8 mouse cellular contexts compared by ENCODE assay signal in genomic region chr16:57167514-57167912, GRCm38 (mm10). TPM values are rescaled to one million over a fixed set of nuclear protein-coding genes. Genes with fewer than 3 reads are reported as not detected.
DNase-seq lines count a peak whose midpoint lies in the region; ATAC-seq and TF ChIP-seq lines count a peak whose summit lies in the region.

No protein-coding gene starts in this region.

- no peaks in the 10 kb centered on the region for H3K4me1 ChIP-seq in kidney, postnatal 0 days (replicated peaks; ENCODE audit: insufficient read depth, low read length)
- 0 out of 2 replicates have a peak, but pooled peaks cover 3% of the 10 kb centered on the region for H3K4me1 ChIP-seq in embryonic facial prominence, embryonic 14.5 days (ENCODE audit: control insufficient read depth, insufficient read depth, low read length)
- peaks cover 4% of the 10 kb centered on the region; the same call in 1 of the 2 replicates for H3K4me1 ChIP-seq in intestine, embryonic 15.5 days (replicated peaks)
- H3K4me1 ChIP-seq in midbrain, postnatal 0 days (ENCODE audit: insufficient read depth, low read length) = 0 out of 2 replicates have a peak, but pooled peaks cover 5% of the 10 kb centered on the region

- intact Hi-C loops in left cerebral cortex, postnatal 25 days (cut with DNase I) = loop anchor here (5.0 to 10.0 kb wide), 2 partner anchors 45 to 427 kb away; partner anchors contain the start of gene Tomm70a

- 15% methylated on average over 5 of the region's 5 CpGs for WGBS in kidney, postnatal 0 days
- 28% methylated on average over 5 of the region's 5 CpGs for WGBS in embryonic facial prominence, embryonic 14.5 days
- 17% methylated on average over 5 of the region's 5 CpGs for WGBS in intestine, embryonic 15.5 days
- 27% methylated on average over 5 of the region's 5 CpGs for WGBS in midbrain, postnatal 0 days

- no peaks in the 10 kb centered on the region for H3K9me3 ChIP-seq in kidney, postnatal 0 days (replicated peaks; ENCODE audit: low read length)
- H3K9me3 ChIP-seq in embryonic facial prominence, embryonic 14.5 days (ENCODE audit: control insufficient read depth, low read length) = no peaks in the 10 kb centered on the region
- H3K9me3 ChIP-seq in intestine, embryonic 15.5 days = no peaks in the 10 kb centered on the region
- no peaks in the 10 kb centered on the region for H3K9me3 ChIP-seq in midbrain, postnatal 0 days (ENCODE audit: low read length)

- TF ChIP-seq CTCF in kidney, postnatal 0 days (IDR thresholded peaks at IDR 0.05; ENCODE audit: low read depth) = no peak
- TF ChIP-seq CTCF in midbrain, postnatal 0 days (IDR thresholded peaks at IDR 0.05) = no peak

- no peaks in the 10 kb centered on the region for H3K27me3 ChIP-seq in kidney, postnatal 0 days (ENCODE audit: insufficient read depth, low read length)
- H3K27me3 ChIP-seq in embryonic facial prominence, embryonic 14.5 days (replicated peaks; ENCODE audit: control insufficient read depth, insufficient read depth, low read length) = no peaks in the 10 kb centered on the region
- no peaks in the 10 kb centered on the region for H3K27me3 ChIP-seq in intestine, embryonic 15.5 days (replicated peaks)
- no peaks in the 10 kb centered on the region for H3K27me3 ChIP-seq in midbrain, postnatal 0 days (ENCODE audit: insufficient read depth, low read length)

- H3K4me3 ChIP-seq in kidney, postnatal 0 days (replicated peaks; ENCODE audit: low read depth, low read length) = peak overlapping the region; percentile 76
- H3K4me3 ChIP-seq in embryonic facial prominence, embryonic 14.5 days (ENCODE audit: low read depth, low read length) = peak overlapping the region; percentile 88
- H3K4me3 ChIP-seq in intestine, embryonic 15.5 days (replicated peaks) = peak overlapping the region; percentile 77
- peak overlapping the region; percentile 63 for H3K4me3 ChIP-seq in midbrain, postnatal 0 days (ENCODE audit: low read depth, low read length)

- no peak for DNase-seq in kidney, postnatal 0 days (ENCODE audit: low spot score)
- no peak for DNase-seq in kidney, postnatal 36 days
- DNase-seq in embryonic facial prominence, embryonic 14.5 days (ENCODE audit: low spot score) = no peak
- DNase-seq in midbrain, postnatal 0 days (ENCODE audit: low spot score) = no peak
- DNase-seq in urinary bladder, postnatal 4 days (ENCODE audit: low spot score in 2 of 2) = no peak
- DNase-seq in right cerebral cortex, postnatal 36 days (ENCODE audit: low spot score in 2 of 2) = no peak
- DNase-seq in left cerebral cortex, postnatal 25 days (ENCODE audit: low spot score in 2 of 2) = no peak

- H3K27ac ChIP-seq in kidney, postnatal 0 days = peak overlapping the region; percentile 94
- peak overlapping the region; percentile 87; the same call in 1 of the 2 replicates for H3K27ac ChIP-seq in embryonic facial prominence, embryonic 14.5 days (replicated peaks; ENCODE audit: low read depth, low read length)
- 0 out of 2 replicates have a peak overlapping the region, but pooled peaks have one; percentile 7 for H3K27ac ChIP-seq in intestine, embryonic 15.5 days
- H3K27ac ChIP-seq in midbrain, postnatal 0 days (ENCODE audit: low read depth, low read length) = peak overlapping the region; percentile 73

- ATAC-seq in kidney, postnatal 0 days (replicated peaks; ENCODE audit: low FRiP score, low read depth) = peak; percentile 48
- ATAC-seq in embryonic facial prominence, embryonic 14.5 days (ENCODE audit: low read depth) = no peak; the same call in 1 of the 2 replicates
- ATAC-seq in intestine, embryonic 15.5 days = peak; percentile 26
- peak; percentile 47 for ATAC-seq in midbrain, postnatal 0 days (ENCODE audit: low FRiP score)

- H3K36me3 ChIP-seq in kidney, postnatal 0 days (ENCODE audit: insufficient read depth, low read length) = peaks cover 8% of the 10 kb centered on the region
- H3K36me3 ChIP-seq in embryonic facial prominence, embryonic 14.5 days (ENCODE audit: control insufficient read depth, insufficient read depth, low read length) = peaks cover 48% of the 10 kb centered on the region
- H3K36me3 ChIP-seq in intestine, embryonic 15.5 days = 0 out of 2 replicates have a peak, but pooled peaks cover 3% of the 10 kb centered on the region
- H3K36me3 ChIP-seq in midbrain, postnatal 0 days (ENCODE audit: insufficient read depth, low read length) = peaks cover 23% of the 10 kb centered on the region; the same call in 1 of the 2 replicates

- peak overlapping the region; percentile 84 for H3K4me2 ChIP-seq in kidney, postnatal 0 days (ENCODE audit: low read length)
- H3K4me2 ChIP-seq in embryonic facial prominence, embryonic 14.5 days (ENCODE audit: low read depth, low read length) = peak overlapping the region; percentile 72
- H3K4me2 ChIP-seq in intestine, embryonic 15.5 days (replicated peaks) = peak overlapping the region; percentile 74
- H3K4me2 ChIP-seq in midbrain, postnatal 0 days (ENCODE audit: low read depth, low read length, poor library complexity, severe bottlenecking) = peak overlapping the region; percentile 80

- H3K9ac ChIP-seq in kidney, postnatal 0 days (ENCODE audit: low read depth, low read length) = peak overlapping the region; percentile 79
- peak overlapping the region; percentile 93 for H3K9ac ChIP-seq in embryonic facial prominence, embryonic 14.5 days (ENCODE audit: low read depth, low read length)
- H3K9ac ChIP-seq in intestine, embryonic 15.5 days = peak overlapping the region; percentile 84
- peak overlapping the region; percentile 73 for H3K9ac ChIP-seq in midbrain, postnatal 0 days (replicated peaks; ENCODE audit: low read length, poor library complexity, severe bottlenecking)

RNA-seq across cellular contexts. Expression of gene Nit2, which starts 0.4 kb away (rescaled TPM):
- polyA plus RNA-seq in kidney, postnatal 0 days (2015; fragmentation: Nextera tagmentation; extraction: Ambion mirVana) = 124 and 126 TPM in 2 replicates
- polyA plus RNA-seq in embryonic facial prominence, embryonic 14.5 days (2014; fragmentation: Nextera tagmentation; extraction: Ambion mirVana) = 73.4 and 81.0 TPM in 2 replicates
- 74.7 and 81.2 TPM in 2 replicates for polyA plus RNA-seq in intestine, embryonic 15.5 days (2015; fragmentation: Nextera tagmentation; extraction: Ambion mirVana)
- total RNA-seq in midbrain, postnatal 0 days (2014; rRNA removed) = 19.7 and 30.3 TPM in 2 replicates
- polyA plus RNA-seq in midbrain, postnatal 0 days (2015; fragmentation: Nextera tagmentation; extraction: Ambion mirVana) = 55.4 and 59.8 TPM in 2 replicates
- 10 to 100 TPM; 14.8 to 16.3 TPM for total RNA-seq in left cerebral cortex, postnatal 25 days (2021)

RNA-seq across cellular contexts. Expression of gene Tomm70a, which starts 46.0 kb away (rescaled TPM):
- 37.6 and 41.5 TPM in 2 replicates for polyA plus RNA-seq in kidney, postnatal 0 days (2015; fragmentation: Nextera tagmentation; extraction: Ambion mirVana)
- polyA plus RNA-seq in embryonic facial prominence, embryonic 14.5 days (2014; fragmentation: Nextera tagmentation; extraction: Ambion mirVana) = 52.6 and 54.5 TPM in 2 replicates
- polyA plus RNA-seq in intestine, embryonic 15.5 days (2015; fragmentation: Nextera tagmentation; extraction: Ambion mirVana) = 50.1 and 55.8 TPM in 2 replicates
- 107 and 121 TPM in 2 replicates for total RNA-seq in midbrain, postnatal 0 days (2014; rRNA removed)
- 60.0 and 66.5 TPM in 2 replicates for polyA plus RNA-seq in midbrain, postnatal 0 days (2015; fragmentation: Nextera tagmentation; extraction: Ambion mirVana)
- total RNA-seq in left cerebral cortex, postnatal 25 days (2021) = 100 to 1,000 TPM; 105 to 110 TPM

Comparison
In these comparisons a context has a peak if more than half of its experiments do, and no peak if none do; other contexts are left out.
1. H3K27ac ChIP-seq: peak in every context shown above with its lines; median percentile 94 in kidney, postnatal 0 days; 87 in embryonic facial prominence, embryonic 14.5 days; 73 in midbrain, postnatal 0 days; 7 in intestine, embryonic 15.5 days.